Mouse (Mus musculus) layer of hippocampus, adult 9-11 months (tissue): ENCODE measurements around the gene Gm10271.

Experiments
- DNase-seq: peaks from one replicate; pipeline ENCODE4 v3.0.0; 2022

The Gm10271 gene

GRCm38 (mm10) chr10:116930936-116931335, 41.5 kb downstream of the Gm10271 start:
- DNase-seq = no peak

- no peak for DNase-seq
Observed at GRCm38 (mm10) chr10:116930506-116930905, 41.9 kb downstream of the Gm10271 start.

- DNase-seq = no peak
Observed at GRCm38 (mm10) chr10:116928826-116929225, 43.6 kb downstream of the Gm10271 start.

GRCm38 (mm10) chr10:116926428-116927113, 45.8 kb downstream of the Gm10271 start:
- no peak for DNase-seq

GRCm38 (mm10) chr10:116923651-116924495, 48.5 kb downstream of the Gm10271 start:
- DNase-seq = no peak

GRCm38 (mm10) chr10:116922161-116922560, 50.2 kb downstream of the Gm10271 start:
- DNase-seq = no peak

- no peak for DNase-seq
Observed at GRCm38 (mm10) chr10:116921416-116921815, 51.0 kb downstream of the Gm10271 start.

- no peak for DNase-seq
Observed at GRCm38 (mm10) chr10:116920641-116921040, 51.8 kb downstream of the Gm10271 start.

GRCm38 (mm10) chr10:116919368-116920317, 52.8 kb downstream of the Gm10271 start:
- no peak for DNase-seq

GRCm38 (mm10) chr10:116916581-116916980, 55.8 kb downstream of the Gm10271 start:
- DNase-seq = no peak

- DNase-seq = no peak
Observed at GRCm38 (mm10) chr10:116915286-116915685, 57.1 kb downstream of the Gm10271 start.

GRCm38 (mm10) chr10:116914586-116914985, 57.8 kb downstream of the Gm10271 start:
- no peak for DNase-seq

- DNase-seq = no peak
Observed at GRCm38 (mm10) chr10:116913647-116914273, 58.6 kb downstream of the Gm10271 start.

- no peak for DNase-seq
Observed at GRCm38 (mm10) chr10:116912850-116913249, 59.6 kb downstream of the Gm10271 start.

GRCm38 (mm10) chr10:116908901-116909642, 63.3 kb downstream of the Gm10271 start:
- no peak for DNase-seq
